Mouse (Mus musculus): ENCODE measurements around the gene Foxl1. TPM values are rescaled to one million over a fixed set of nuclear protein-coding genes. Genes with fewer than 3 reads are reported as not detected.
"Not testable (repeated sequence)": the region's sequence is repeated elsewhere in the genome, so short reads cannot be mapped to it uniquely, and the experiment has no call there.

The Foxl1 gene
- total RNA-seq, 2 experiments from 2014 or later: not detected

DNA sequence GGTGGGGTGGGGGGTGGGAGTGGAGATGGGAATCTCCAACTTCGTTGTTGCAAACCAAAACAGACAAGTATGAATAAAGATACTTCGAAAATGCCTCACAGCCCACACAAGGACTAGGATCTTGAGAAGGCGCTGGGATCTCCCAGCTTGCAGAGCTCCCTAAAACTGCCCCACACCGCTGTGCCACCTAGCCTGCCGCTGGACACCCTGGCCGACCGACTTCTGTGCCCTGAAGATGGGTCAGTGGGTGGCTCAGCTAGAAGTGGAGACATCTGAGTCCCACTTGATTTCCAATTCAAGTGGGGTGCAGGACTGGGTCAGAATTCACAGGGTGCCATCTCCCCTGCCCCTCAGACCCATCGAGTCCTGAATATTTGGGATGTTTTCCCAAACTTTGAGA is 6.0 kb upstream of the Foxl1 start:
- no peak for ATAC-seq (replicated peaks; ENCODE audit: low FRiP score, poor library complexity, severe bottlenecking)

DNA sequence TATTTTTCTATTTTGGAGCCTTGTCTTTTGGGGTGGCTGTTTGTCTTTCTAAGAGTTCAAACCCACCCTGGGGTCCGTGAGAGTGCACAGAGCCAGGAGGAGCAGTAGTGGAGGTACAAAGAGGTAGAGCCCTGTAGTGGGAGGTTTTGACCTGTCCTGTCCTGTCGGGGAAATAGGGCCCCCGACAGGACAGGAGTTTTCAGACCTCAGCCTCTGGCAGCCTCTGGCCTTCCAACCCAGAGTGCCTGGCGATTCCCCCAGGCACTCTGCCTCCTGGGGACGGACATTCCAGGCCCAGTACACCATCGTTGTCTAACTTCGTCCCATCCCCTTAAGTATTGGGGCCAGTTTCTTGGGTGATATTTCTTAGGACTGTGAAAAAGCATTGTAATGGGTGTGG is 5.4 kb upstream of the Foxl1 start:
- ATAC-seq (replicated peaks; ENCODE audit: low FRiP score, poor library complexity, severe bottlenecking): no peak

DNA sequence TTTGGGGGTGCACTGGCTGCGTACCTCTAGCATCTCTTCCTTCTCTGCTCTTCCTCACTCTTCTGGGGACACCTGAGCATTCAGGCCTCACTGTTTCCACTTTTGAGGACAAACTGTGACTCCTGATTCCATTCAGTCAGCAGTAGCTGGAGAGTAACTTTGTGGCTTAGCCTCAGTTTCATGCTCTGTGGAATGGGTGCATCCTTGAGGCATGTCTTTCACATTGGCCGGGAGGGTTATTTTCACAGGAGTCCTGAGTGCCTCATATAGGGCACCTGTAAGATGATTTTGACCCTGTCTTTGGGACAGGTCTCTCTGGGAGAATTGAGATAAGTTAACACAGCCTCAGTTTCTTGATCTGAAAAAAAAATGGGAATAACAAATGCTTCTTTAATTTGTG is 4.6 kb upstream of the Foxl1 start:
- ATAC-seq (replicated peaks; ENCODE audit: low FRiP score, poor library complexity, severe bottlenecking): no peak

DNA sequence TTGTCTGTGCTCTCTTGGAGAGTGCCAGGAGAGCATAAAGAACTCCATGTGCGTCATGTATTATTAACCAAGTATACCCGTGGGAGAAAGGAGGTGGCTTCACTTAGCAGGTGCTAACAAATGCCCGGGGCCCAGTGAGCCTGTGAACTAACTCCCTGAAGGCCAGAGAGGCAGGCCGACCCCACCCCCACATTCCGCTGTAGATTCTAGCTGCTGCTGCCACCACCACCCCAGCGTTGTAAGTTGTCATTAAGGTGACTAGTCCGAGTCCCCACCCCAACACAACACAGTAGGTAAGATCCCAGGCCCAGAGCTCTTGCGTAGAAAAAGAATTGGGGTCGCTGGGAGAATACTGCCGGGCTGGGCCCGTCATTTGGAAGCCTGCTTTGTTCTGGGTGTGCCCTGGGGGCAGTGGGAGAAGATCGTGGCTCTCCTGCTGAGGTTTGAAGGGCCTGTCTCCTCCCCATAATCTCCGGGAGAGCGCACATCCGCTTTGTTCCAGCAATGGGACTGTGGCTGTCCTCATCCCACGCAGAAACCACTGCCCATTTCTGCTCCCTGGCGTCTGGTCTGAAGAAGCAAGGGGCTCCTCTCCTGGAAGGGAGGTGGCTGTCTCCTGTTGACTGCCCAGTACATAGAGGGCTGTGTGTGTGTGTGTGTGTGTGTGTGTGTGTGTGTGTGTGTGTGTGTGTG is 3.0 kb upstream of the Foxl1 start:
- no peak for ATAC-seq (replicated peaks; ENCODE audit: low FRiP score, poor library complexity, severe bottlenecking)

DNA sequence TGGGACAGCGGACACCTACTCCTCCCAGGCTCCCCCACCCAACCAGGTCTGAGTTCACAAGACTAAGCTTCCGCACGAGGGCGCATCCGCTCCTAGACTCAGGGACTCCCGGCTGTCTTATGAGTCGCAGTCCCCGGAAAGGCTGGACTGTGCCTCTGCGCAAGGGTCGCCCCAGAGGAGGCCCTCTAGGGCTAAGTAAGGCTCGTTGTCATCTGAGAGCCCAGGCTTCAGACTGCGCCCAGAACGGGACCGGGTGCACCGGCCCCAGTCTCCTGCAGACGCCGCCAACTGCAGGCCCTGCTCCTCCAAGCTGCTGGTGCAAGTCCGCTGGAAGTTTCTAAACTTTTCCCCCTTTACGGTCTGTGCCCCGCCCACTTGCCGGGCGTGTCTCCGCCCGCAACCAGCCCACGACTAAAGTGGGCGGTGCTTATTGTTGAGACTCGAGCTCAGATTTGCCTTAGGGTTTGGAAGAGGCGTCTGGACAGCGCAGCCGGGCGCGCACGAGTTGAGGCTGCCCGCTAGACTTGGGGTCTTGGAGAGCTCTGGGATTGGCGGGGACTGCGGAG is 2.3 kb upstream of the Foxl1 start:
- no peak for ATAC-seq (replicated peaks; ENCODE audit: low FRiP score, poor library complexity, severe bottlenecking)

DNA sequence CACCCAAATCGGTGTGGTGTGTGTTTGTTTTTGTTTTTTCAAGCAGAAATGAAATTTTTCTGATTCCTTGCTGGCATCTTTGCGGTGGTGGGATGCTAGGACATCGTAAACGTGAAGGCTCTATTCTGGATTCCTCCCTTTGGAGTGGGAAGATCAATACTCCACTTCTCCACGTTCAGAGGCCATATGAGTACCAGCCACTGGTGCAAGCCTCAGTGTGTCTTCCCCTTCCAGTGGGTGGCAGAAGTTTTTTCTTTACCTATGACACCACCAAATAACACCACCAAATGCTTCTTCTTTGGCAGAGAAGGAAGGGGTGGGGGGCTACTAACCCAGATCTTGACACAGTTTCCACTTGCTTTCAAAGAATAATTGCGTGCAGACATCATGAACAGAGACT is 1.5 kb upstream of the Foxl1 start:
- ATAC-seq (replicated peaks; ENCODE audit: low FRiP score, poor library complexity, severe bottlenecking): no peak

DNA sequence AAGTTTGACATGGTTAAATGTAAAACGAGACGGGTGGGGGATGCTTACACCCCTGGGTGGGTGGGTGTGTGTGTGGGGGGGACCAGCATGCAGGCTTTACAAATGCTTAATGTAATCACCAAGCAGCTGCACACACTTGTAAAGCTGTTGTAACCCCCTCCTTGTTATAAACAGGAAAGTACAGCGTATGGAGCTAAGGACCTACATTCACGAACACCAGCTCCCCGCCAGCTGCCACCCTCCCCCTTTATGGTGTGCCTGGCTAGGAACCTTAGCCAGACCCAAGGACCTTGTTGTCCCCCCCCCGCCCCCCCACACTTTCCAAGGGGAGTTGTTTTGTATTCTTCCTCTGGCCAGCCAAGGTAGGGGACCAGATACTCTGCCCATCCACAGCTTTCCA is 1.0 kb upstream of the Foxl1 start:
- no peak for ATAC-seq (replicated peaks; ENCODE audit: low FRiP score, poor library complexity, severe bottlenecking)

DNA sequence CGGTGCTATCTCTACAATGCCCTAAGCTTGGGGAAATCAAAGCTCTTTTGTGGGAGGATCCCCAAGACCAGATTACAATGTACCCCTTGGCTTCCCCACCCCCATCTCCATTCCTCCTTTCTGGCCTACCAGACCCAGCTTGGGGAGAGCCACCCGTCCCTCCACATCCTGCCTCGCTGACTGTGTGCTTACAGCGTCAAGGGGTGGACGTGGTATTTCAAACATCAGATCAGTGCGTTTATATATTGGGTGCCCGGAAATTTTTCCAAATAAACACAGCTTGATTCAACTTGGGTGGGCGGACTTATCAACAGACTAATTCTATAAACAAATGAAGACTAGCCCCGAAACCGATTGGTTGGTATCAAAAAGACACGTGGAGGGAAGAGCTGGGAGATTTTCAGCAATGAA is 444 bp upstream of the Foxl1 start:
- no peak for ATAC-seq (replicated peaks; ENCODE audit: low FRiP score, poor library complexity, severe bottlenecking)

DNA sequence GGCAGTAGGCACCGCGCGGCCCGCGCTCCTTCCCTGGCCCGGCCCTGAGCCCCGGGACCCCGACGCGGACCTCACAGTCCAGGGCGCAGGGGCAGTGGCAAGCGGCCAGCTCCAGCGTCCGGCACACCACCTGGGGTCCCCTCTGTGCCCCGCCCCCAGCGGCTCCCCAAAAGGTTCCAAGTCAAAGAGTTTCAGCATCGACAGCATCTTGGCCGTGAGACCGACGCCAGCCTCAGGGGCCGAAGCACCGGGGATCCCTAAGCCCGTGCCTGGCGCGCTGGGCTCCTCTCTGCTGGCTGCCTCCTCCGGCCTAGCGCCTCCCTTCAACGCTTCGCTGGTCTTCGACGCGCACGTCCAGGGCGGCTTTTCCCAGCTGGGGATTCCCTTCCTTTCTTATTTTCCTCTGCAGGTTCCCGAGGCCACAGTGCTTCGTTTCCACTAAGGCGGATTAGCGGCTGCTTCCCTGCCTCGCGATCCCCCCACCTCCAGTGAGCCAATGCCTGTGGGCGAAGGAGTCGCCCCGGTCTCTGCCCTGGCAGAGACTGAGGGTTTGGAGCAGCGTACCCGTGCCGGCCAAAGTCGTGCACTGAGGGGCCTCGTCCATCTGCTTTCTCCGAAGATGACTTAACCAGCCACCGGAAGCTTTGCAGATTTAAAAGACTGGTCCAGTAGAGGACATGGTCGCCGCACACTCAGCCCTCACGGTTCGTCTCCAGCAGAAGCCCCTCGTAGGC is 958 bp downstream of the Foxl1 start:
- ATAC-seq (replicated peaks; ENCODE audit: low FRiP score, poor library complexity, severe bottlenecking): no peak

DNA sequence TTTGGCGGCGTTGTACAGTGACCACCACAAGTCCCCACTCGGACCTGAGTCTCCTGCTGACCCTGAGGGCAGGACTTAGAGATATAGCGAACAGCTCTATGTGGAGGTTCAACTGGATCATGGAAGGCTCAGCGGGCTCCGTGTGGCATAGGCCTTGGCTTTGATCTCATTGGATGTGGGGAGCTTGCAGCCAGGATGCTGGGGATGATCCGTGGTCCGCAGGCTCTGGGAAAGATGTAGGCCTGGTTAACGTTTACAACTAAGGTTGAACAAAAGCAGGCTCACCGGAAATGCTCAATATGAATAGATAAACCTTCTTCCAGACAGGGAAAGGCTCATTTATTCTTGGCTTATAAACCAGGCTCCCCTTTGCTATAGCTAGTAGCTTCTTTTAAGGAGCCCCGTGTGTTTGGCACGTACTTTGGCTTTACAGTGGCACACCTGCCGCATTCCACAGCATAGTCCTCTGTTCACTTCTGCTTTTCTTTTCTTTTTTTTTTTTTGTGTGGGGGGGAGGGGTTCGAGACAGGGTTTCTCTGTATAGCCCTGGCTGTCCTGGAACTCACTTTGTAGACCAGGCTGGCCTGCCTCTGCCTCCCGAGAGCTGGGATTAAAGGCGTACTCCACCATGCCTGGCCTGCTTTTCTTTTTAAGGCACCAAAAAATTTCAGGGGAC is 1.7 kb downstream of the Foxl1 start:
- ATAC-seq (replicated peaks; ENCODE audit: low FRiP score, poor library complexity, severe bottlenecking): no peak

DNA sequence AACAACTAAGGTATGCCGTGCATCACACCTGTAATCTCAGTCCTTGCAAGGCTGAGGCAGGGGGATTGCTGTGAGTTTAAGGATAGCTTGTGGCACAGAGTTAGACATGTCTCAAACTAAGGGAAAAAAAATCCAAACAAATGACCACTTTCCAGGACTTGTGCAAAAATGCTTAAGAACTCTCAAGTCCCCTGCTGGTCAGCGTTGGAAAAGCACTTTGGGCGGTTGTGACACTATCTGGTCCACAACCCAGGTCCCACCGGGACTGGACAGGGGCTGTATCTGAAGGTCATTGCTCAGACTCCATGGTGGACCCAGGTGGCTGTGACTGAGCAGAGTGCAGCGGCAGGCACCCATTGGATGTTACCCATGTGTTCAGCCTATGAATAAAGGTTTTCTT is 2.8 kb downstream of the Foxl1 start:
- no peak for ATAC-seq (replicated peaks; ENCODE audit: low FRiP score, poor library complexity, severe bottlenecking)

DNA sequence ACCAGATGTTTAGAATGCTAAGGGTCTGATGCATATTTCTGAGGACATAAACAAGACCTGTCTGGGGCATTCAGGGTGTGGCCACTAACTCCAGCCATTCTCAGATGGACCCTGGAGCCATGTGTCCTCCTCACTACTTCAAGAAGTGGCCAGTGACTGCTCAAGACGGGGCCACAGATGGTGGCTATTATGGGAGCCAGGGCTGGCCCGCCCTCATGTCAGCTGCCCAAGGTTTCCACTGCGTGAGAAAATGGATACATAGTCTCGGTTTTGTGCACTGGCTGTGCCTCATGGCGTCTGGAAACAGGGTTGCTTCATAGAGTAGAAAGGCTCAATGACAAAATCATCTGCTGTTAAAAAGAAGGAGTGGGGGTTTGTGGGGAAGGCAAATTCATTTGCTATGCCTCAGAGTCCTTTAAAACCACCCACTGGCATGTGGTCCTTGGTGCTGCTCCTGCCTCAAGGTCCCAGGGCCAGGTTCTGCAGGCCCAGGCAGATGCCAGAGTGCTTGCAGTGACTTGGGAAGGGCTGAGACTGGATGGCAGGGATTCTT is 5.3 kb downstream of the Foxl1 start:
- no peak for ATAC-seq (replicated peaks; ENCODE audit: low FRiP score, poor library complexity, severe bottlenecking)

DNA sequence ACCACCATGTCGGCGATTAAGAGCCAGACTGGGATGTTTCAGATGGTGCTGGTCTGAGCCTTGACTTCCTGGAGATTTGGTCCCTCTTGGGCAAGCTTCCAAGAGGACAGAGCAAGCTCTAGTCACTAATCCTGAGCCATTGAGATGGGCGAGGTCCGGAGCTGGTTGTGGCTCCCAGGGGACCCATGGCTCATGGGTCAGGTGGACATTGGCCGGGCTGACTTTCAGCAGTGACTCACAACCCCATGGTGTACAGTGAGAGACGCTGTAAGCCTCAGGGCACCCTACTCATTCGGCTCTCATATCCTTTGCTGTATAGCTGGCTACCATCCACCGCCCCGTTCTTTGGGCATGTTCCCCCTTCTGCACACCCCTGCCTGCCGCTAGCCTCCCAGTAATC is 6.4 kb downstream of the Foxl1 start:
- ATAC-seq (replicated peaks; ENCODE audit: low FRiP score, poor library complexity, severe bottlenecking): no peak

DNA sequence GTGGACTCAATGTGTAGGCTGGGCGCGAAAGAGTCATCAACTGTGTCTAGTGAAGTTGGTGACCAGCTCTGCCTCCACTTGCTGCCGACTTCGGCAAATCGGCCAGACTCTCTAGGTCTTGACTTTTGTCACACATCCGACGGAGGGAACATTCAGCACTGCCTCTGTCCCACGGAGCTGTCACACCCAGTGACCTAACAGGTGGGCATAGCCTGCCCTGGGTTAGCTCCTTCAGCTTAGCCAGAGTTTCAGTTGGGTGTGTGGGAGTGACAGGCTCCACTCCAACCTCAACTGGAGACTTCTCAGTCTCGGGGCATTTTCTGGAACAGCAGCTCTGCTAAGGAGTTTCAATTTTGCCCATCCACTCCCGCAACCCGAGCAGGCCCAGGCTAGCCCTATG is 6.8 kb downstream of the Foxl1 start:
- no peak for ATAC-seq (replicated peaks; ENCODE audit: low FRiP score, poor library complexity, severe bottlenecking)

DNA sequence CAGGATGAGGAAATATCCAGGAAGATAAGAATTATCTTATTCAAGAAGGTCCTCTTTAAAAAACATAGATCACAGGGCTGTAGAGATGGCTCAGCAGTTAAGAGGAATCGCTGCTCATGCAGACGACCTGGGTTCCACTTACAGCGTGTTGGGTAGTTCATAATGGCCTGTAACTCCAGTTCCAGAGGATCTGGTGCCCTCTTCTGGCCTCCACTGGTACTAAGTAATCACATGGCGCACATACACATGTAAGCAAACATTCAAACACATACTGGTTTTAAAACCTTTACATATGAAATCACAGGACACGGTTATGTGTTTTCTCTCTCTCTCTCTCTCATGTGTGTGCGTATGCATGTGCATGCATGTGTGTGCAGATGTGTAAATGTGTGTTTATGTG is 9.1 kb downstream of the Foxl1 start:
- no peak for ATAC-seq (replicated peaks; ENCODE audit: low FRiP score, poor library complexity, severe bottlenecking)

DNA sequence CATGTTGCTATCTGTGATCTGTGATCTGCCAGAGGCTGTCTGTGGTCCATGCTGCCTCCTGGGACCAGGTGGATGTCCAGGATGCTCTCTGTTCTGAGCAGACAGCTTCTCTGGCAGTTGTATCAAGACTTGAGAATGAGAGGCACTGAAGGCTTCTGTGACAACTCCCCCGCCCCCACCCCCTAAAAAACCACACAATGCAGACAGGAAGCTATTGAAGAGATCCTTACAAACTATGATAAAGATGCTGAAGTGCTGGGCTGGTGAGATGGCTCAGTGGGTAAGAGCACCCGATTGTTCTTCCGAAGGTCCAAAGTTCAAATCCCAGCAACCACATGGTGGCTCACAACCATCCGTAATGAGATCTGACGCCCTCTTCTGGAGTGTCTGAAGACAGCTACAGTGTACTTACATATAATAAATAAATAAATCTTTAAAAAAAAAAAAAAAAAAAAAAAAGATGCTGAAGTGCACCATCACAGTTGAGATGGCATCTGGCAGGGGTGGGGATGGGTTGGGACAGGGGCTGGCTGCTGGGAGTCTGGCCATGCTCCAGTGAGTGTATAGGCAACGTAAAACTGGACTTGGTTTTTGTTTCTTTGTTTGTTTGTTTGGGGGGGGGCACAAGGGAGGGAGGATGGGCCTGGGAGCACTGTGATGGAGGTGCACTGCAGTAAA is 17.9 kb downstream of the Foxl1 start:
- ATAC-seq (replicated peaks; ENCODE audit: low FRiP score, poor library complexity, severe bottlenecking): not testable (repeated sequence)

DNA sequence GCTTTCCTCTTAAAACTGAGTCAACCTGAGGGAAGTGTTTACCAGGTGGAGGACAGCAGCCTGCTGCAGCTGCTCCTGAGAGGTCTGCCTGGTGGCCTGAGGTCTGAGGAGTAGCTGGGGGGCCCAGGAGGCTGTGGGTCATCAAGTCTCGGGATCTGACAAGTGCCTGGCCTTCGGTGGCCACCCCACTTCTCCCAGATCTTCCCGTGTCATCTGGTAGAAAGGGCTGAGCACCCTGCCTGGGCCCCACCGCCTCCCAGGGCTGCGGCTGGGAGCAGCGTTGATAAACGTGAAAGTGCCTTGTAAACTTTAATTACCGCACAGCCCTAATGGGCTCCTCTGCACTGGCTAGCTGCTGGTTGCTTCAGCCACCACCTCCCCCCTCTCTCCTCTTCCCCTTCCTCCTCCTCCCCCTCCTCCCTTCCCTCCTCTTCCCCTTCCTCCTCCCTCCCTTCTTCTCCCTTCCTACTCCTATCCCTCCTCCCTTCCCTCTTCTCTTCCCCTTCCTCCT is 20.9 kb downstream of the Foxl1 start:
- no peak for ATAC-seq (replicated peaks; ENCODE audit: low FRiP score, poor library complexity, severe bottlenecking)

DNA sequence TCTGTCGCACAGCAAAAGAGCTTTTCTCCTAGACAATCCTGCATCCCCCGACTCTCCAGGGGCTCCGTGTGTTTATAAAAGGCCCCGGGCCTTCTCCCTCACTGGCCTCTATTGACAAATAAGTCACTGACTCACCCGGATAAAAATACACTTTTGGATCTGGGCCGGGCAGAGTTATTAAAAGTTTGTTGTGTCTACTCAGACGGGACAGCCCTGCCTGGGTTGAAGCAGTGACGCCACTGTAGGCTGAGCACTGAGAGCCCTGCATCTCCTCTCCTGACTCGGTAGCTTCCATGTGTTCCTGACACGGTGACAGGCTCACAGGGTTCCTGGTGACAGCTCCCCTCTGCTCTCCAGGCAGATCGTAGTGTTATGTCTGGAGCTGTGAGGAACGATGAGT is 24.7 kb downstream of the Foxl1 start:
- no peak for ATAC-seq (replicated peaks; ENCODE audit: low FRiP score, poor library complexity, severe bottlenecking)

DNA sequence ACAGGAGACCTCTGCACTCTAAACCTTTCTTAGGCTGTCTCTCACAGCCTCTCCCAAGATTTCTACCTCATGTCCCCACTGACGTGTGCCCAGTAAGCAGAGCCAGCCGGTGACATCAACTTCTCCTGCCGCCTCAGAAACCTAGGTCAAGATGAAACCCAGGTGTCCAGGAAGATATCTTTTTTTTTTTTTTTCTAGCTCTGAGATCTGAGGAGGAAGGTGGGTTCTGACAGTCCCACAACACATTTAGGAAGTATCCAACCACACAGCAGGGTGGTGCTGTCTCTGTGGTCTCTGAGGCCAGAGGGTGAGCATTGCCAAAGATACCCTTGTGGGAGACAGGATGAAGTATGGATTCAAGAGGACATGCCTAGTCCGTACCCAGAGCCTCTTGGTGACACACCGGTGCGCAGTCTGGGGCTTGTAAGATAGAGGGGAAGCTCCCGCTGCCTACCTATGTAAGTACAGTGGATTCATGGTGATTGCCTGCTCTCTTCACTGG is 29.3 kb downstream of the Foxl1 start:
- no peak for ATAC-seq (replicated peaks; ENCODE audit: low FRiP score, poor library complexity, severe bottlenecking)

DNA sequence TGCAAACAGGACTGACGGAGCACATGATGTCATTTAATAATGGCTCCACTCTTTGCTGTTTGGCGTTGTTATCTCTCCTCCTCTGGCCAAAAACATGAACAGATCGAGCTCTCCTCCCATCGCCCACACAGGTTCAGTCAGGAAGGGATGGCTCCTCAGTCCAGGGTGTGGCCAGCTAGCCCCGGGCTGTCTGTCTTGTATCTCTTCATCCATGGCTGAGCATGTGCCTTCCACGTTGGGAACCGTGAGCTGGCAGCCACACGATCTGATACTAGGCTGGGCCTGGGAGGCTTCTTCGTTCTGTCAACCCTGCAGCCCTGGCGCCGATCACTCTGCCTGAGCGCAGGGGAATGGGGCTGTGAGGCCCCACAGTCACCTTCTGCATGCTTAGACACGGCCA is 31.1 kb downstream of the Foxl1 start:
- ATAC-seq (replicated peaks; ENCODE audit: low FRiP score, poor library complexity, severe bottlenecking): no peak

All from erythroblast, adult 5-6 weeks (primary cell).